Mouse (Mus musculus): ENCODE measurements around the gene Slc35d3.

Gene Slc35d3

GRCm38 (mm10) chr10:19850998-19851691 lies at the start of gene Slc35d3:
Gene Slc35d3 (minus strand): TSS chr10:19851459.
- DNase-seq (ENCODE audit: low read depth, low spot score) = peak; percentile 70

DNA sequence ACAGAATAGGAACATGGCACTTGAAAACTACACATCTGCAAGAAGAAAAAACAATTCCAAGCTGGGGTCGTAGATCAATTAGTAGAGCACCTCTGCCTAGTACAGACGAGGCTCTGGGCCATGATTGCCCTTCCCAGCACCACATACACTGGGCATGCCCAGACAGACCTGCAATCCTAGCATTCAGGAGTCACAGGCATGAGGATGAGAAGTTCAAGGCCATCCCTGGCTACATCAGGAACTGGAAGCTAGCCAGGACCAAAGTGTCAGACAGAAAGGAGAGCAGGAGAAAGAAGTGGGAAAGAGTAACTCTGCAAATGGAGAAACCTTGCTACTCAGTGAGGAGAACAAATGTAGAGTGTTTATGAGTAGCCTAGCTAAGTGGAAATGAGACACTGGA lies 48.9 kb upstream of the Slc35d3 start:
- no peak for DNase-seq (ENCODE audit: low read depth, low spot score)

DNA sequence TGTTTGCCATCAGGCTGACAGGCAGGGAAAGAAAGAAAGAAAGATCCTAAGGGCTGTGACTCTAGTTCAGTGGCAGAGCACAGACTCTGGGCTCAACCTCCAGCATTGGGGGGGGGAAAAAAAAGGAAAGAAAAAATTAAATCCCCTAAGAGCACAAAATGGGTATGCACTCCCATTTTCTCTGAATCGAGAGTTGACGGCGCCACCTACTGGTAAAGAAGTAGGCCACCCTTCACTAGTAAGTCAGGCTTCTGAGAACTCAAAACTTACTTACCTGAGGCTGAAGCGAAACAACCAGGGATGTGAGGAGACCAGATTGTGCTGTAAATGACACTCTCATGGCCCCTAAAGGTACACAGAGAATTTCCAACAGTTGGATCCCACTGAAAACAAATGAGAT lies 42.7 kb upstream of the Slc35d3 start:
- DNase-seq (ENCODE audit: low read depth, low spot score) = peak; percentile 53

GRCm38 (mm10) chr10:19893146-19893545 lies 41.9 kb upstream of the Slc35d3 start:
- no peak for DNase-seq (ENCODE audit: low read depth, low spot score)

- no peak for DNase-seq (ENCODE audit: low read depth, low spot score)
These were observed 40.4 kb upstream of the Slc35d3 start for GRCm38 (mm10) chr10:19891686-19892085.

DNA sequence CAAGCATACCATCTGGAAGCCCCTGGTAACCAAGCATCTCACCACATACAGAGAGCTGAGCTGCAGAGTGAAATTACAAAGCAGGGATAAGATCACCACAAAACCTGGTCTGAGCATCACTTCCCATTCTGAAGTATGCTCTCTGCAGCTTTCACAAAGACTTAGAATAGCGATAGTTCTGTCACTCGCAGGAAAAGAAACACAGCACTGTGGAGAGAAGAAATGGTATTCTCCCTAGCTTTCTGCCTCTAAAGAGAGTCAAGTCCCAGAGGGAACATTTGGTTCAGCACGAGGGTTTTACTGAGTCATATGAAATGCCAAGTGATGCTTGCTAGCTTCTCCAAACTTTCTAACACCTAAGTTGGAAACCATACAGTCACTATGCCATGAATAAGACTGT lies 38.6 kb upstream of the Slc35d3 start:
- DNase-seq (ENCODE audit: low read depth, low spot score) = no peak

- peak; percentile 32 for DNase-seq (ENCODE audit: low read depth, low spot score)
These were observed 35.0 kb upstream of the Slc35d3 start for GRCm38 (mm10) chr10:19886249-19886648.

DNA sequence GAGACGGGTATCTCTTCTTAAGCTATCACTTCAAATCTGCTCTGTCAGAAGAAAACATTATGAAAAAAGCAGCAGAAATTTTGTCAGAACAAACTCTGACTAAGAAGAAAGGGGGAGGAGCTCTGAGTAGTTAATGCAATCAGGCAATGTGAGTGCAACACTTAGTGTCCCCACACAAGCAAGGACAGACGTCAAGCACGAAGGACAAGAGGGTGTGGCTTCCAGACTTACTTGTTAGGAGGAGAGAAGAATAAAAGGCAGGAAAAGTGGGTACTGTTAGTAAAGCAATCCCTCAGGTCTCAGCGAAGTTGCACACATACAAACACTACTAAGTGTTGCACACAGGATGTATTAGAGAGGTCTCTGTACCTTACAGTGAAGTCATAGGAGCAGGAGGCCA lies 33.1 kb upstream of the Slc35d3 start:
- DNase-seq (ENCODE audit: low read depth, low spot score) = no peak

DNA sequence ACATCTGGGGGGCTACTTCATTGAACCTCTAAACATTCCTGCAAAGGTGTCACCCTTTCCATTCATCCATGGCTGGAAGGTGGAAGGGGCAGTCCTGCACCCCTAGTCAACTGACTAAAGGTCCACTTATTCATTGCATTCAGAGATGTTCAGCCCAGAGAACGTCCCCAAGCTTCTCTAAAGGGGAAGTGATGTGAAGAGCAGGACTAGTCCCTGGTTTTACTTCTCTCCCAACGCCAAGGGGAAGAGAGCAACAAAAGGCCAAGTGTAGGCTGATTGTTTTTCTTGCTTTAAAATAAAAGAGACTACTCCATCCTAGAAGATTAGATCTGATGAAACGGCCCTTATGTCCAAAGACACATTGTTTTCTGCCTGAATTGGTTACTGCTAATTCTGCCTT lies 29.2 kb upstream of the Slc35d3 start:
- DNase-seq (ENCODE audit: low read depth, low spot score) = no peak

- DNase-seq (ENCODE audit: low read depth, low spot score) = no peak
These were observed 27.9 kb upstream of the Slc35d3 start for GRCm38 (mm10) chr10:19879161-19879560.

DNA sequence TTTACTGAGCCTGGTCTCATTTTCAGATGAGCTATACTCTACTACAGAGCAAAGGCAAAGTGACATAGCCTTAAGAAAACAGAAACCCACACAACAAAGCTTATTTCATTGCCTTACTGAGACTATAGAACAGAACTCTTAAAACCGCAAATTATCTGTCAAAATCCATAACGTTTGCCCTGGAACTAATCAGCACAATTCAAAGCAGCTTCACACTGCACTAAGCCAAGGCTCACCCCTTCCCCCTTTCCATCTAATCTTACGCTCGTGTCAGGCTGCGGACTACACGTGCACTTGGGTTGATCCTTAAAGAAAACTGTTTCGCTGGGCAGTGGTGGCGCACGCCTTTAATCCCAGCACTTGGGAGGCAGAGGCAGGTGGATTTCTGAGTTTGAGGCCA lies 26.4 kb upstream of the Slc35d3 start:
- DNase-seq (ENCODE audit: low read depth, low spot score) = no peak

DNA sequence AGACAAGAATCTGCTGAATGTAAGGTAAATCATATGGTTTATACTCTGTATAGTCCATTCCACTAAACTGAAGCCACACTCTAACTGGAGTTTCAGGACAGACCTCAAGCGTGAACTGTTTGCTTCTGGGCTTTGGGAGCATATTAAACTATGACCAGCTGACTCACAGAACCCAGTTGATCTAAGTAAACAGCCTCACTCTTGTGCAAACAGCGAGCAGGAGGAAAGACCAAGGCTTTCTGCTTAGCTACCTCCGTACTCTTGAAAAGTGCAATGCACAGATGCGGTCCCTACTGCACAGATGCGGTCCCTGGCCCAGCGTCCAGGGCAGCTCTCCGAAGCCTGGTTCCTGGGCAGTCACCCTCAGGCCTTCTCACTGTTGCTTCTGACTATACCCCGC lies 26.0 kb upstream of the Slc35d3 start:
- DNase-seq (ENCODE audit: low read depth, low spot score) = no peak

DNA sequence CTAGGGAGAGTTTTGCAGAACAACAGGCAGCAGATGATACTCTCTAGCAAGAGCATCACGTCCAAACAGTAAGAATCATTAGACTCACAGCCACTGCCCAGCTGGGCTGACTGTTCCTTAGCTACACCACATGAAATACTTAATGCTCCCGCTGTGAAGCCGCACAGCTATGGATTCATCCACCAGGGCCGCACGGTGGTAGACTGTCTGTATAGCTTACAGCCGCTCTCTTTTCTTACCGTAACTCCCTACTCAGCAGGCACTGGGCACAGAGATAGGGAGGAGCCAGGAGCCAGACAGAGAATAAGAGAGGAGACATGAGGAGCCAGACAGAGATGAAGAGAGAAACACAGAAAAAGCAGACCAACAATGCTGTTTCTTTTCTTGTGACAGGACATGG lies 25.4 kb upstream of the Slc35d3 start:
- no peak for DNase-seq (ENCODE audit: low read depth, low spot score)

DNA sequence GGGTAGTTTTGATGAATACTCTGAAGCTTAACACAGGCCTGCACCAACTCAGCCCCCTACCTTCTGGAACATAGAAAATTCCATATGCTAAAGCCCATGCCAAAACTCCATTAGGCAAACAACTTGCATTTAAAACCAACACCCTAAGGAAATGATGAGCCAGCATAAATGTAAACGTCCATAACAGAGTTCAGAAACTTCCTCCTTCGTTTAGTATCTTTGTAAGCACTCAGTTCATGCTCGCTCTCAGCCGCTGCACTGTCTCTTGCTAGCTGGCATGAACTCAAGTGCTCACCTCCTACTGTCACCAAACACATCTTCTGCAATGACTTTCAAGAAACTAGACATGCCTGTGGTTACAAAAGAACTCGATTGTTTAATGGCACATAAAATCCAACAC lies 24.1 kb upstream of the Slc35d3 start:
- DNase-seq (ENCODE audit: low read depth, low spot score) = no peak

DNA sequence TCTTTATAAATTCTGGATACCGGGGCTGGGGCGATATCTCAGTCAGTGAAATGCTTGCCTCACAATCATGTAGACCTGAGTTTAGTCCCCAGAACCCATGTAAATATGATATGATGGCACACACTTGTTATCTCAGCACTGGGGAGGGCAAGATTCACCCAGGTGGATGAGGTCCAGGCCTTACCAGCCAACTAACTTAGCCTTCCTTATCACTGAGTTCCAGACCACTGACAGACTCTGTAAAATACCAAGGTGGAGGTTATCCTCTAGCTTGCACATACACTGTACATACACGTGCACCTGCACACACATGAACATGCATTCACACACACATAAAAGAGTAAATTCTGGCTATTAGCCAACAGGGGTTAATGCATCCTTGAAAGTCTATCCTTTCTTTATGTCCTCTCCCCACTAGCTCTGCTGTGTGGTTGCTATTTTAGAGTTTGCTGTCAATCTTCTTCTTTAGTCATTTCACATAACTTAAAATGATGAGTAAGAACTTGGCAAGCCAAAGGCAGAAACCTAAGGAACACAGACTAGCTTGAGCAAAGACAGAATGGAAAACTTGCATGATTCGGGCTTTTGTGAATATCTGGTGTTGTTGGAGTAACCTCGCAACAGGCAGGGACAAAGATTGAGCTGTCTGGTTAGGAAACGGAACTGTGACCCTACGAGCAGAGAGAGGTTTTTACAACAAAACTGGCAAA lies 4.5 kb upstream of the Slc35d3 start:
- no peak for DNase-seq (ENCODE audit: low read depth, low spot score)

DNA sequence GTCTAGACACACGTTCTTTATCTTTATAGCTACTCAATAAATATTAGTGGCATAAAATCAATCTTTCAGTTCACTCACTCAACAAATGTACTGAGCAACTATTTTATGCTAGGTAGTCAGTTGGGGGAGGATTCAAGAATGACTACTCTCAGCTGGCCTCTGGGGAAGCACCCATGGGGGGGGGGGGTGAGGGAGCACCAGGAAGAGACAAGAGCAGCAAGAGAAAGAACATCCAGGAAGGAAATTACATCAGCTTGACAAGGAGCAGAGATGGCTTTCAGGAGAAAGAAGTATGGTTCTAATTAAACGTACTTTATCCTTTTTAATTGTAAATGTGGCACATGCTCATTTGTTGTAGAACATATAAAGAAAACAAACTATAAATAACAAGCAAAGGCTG lies 2.4 kb upstream of the Slc35d3 start:
- no peak for DNase-seq (ENCODE audit: low read depth, low spot score)

DNA sequence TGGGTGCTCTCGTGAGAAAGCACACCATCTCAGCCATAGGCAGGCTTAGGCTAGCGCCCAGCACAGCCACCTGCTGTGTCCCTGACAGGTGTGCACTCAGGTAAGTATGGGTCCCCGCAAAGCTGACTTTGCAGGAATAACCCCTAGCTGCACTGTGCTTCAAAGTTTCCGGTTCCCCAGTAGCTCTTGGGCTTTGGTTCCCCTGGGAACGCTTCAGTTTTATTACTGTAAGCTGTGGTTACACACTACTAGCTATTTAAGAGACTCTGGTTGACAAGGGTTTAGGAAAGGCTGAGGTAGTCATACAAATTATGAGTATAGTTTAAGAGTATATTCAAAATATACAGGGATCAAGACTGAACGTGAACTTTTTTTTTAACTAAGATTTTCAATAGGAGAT lies 1.5 kb upstream of the Slc35d3 start:
- DNase-seq (ENCODE audit: low read depth, low spot score) = no peak

DNA sequence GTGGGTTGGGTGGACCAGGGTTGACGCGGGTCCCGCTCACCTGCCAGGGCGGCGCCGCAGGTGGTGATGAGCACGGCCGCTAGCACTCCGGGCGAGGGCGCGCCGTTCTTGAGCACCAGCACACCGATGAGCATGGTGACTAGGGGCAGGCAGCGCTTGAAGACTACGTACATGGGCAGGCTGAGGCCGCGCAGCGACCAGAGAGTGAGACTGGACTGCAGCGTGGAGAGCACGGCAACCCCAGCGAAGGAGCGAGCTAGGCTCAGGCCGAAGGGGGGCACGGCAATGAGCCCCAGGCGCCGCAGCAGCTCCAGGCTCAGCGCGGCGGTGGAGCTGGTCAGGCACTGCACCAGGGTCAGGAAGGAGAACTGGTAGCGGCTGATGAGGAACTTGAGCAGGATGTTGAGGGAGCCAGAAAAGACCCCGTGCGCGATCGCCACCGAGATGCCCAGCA lies 688 bp downstream of the Slc35d3 start:
- DNase-seq (ENCODE audit: low read depth, low spot score) = peak; percentile 40

GRCm38 (mm10) chr10:19849771-19850365 lies 1.4 kb downstream of the Slc35d3 start:
- DNase-seq (ENCODE audit: low read depth, low spot score) = peak; percentile 11

GRCm38 (mm10) chr10:19848928-19849770 lies 2.1 kb downstream of the Slc35d3 start:
- no peak for DNase-seq (ENCODE audit: low read depth, low spot score)

DNA sequence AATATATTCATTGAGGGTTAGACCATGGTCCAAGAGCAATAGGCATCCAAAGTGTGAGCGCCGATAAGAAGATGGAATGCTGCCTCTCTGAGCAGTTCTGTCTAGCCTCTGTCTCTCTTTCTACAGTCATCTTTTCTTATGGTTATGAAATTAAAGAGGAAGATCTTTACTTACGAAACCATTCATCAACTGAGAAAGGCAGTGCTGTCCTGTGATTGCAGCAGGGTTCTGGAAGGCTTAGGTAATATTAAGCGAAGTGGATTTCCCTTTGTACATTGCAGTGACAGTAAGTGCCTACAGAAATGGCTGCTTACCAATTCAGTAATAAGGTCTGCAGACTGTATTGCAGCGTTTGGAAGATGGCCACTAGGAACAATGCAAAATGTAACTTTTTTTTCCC lies 11.4 kb downstream of the Slc35d3 start:
- DNase-seq (ENCODE audit: low read depth, low spot score) = no peak
